Mouse (Mus musculus): ENCODE data around the gene Ptgfrn. TPM values are rescaled to one million over a fixed set of nuclear protein-coding genes. Genes with fewer than 3 reads are reported as not detected.
A peak's percentile ranks its signal among the peaks of the same experiment; 100 is the strongest.

The Ptgfrn gene
- polyA plus RNA-seq, 1 experiment: 70.5 TPM

DNA sequence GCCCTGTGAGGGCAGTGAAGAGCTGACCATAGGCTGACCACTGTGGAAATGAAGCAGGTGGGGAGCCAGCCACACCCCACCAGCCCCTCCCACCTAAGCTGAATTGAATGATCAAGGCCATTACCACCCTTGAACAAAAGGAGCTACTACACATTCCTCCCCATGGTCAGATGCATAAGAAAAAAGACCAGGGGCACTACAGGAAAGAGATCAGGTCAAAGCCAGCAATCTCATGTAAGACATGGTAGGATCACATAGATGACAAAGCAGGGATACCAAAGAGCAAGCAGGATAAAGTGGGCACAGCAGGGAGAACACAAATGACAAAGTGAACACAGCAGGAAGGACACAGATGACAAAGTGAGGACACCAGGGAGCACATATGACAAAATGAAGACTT is 38.5 kb downstream of the Ptgfrn start:
- Histone ChIP-seq H3K4me3 (ENCODE audit: insufficient read depth, low read length) (no peak overlapping the region), H3K27ac (ENCODE audit: insufficient read depth, low read length) (peak overlapping the region; percentile 50; the same call in 1 of the 2 replicates), H3K4me1 (ENCODE audit: control insufficient read depth, insufficient read depth, low read length) (peaks cover 42% of the 10 kb centered on the region)
- TF ChIP-seq CTCF (IDR thresholded peaks at IDR 0.05; ENCODE audit: borderline replicate concordance, insufficient read depth, low read length) (no peak), POLR2A (IDR thresholded peaks at IDR 0.05; ENCODE audit: low read depth, low read length) (no peak)

DNA sequence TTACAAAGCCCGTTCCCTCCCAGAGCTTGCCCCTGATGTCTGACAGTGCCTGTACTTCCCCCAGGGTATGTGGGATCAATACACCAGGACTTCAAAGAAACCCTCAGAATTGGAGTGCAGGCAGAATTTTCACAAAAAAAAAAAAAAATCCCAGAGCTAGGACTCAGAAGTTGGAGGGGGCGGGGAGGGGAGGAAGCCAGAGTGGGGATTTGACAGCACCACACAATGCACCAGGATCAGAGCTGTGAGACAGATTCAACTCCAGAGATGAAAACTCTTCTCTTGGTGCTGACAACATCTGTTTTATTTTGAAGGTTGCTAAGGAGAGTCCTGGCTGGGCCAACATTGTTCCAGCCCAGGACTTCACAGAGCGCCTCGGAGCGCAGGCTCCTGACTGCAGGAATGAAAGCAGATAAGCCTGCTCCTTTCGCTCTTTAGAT is 39.3 kb downstream of the Ptgfrn start:
- TF ChIP-seq CTCF (IDR thresholded peaks at IDR 0.05; ENCODE audit: borderline replicate concordance, insufficient read depth, low read length) (no peak), POLR2A (IDR thresholded peaks at IDR 0.05; ENCODE audit: low read depth, low read length) (no peak)
- Histone ChIP-seq H3K4me1 (ENCODE audit: control insufficient read depth, insufficient read depth, low read length) (peaks cover 39% of the 10 kb centered on the region), H3K27ac (ENCODE audit: insufficient read depth, low read length) (peak overlapping the region; percentile 60), H3K4me3 (ENCODE audit: insufficient read depth, low read length) (no peak overlapping the region)

DNA sequence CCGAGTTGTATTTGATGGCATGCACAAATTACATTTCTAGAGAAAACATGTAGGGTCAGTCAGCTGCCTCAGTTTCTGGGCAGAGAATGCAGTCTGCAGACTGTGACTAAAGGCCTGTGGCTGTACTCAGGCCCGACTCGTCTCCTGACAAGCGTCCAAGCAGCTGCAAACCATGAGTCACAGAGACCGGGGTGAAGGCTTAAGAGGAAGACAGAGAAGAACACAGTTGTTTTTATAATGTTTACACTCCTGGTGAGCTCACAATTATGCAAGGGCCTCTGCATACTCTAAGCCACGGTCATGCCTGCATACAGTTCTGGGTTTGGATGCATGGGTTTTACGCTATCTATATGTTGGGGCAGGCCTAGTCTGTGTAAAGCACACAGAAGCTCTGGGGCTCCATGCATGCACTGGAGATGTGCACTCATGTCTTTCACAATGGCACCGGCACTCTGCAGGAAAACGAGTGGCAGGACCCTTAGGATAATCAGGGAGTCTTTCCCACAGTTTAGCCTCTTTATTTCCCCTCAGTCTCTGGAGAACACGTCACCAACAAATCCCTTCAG is 39.8 kb downstream of the Ptgfrn start:
- no peak overlapping the region for H3K4me3 ChIP-seq (ENCODE audit: insufficient read depth, low read length)
- TF ChIP-seq POLR2A (IDR thresholded peaks at IDR 0.05; ENCODE audit: low read depth, low read length) (no peak), CTCF (IDR thresholded peaks at IDR 0.05; ENCODE audit: borderline replicate concordance, insufficient read depth, low read length) (no peak)
- peaks cover 34% of the 10 kb centered on the region for H3K4me1 ChIP-seq (ENCODE audit: control insufficient read depth, insufficient read depth, low read length)
- peak overlapping the region; percentile 71 for H3K27ac ChIP-seq (ENCODE audit: insufficient read depth, low read length)

DNA sequence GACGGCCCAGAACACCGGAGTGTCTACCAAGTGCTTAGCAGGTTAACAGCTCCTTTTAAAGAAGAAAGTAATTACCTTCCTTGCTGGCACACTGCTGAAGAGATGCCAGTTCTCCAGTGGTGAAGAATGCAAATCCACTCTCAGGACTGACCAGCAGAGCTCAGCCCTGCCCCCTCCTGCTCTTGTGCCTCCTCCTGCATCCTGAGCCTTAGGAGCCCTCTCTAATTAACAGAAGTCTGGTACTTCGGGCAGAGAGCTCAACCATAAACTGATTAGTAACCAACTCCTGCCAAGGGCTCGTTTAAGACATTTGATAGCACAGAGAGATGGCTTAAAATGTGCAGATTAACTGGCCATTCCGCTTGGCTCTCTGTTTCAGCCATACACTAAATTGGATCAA is 41.4 kb downstream of the Ptgfrn start:
- H3K27ac ChIP-seq (ENCODE audit: insufficient read depth, low read length): no peak overlapping the region

DNA sequence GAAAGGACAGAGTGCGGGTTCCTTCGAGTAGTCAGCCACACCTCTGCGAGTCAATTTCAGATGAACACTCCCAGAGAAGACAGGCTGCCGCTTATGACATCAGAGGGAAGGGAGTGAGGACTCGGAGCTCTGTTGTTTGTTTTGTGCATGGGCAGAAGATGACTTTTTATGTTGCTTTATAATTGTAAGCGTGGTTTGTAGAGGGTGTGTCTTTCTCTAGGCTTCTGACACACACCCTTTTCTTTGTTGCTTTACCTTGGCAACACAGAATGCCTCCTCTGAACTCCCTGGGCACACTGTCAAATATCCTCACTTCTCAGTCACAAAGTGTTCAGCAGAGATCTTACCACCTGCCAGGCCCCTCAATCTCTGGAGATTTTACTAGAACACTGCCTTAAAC is 43.9 kb downstream of the Ptgfrn start:
- H3K27ac ChIP-seq (ENCODE audit: insufficient read depth, low read length): no peak overlapping the region
- no peak overlapping the region for H3K4me3 ChIP-seq (ENCODE audit: insufficient read depth, low read length)
- H3K4me1 ChIP-seq (ENCODE audit: control insufficient read depth, insufficient read depth, low read length): peaks cover 37% of the 10 kb centered on the region
- TF ChIP-seq POLR2A (IDR thresholded peaks at IDR 0.05; ENCODE audit: low read depth, low read length) (no peak), CTCF (IDR thresholded peaks at IDR 0.05; ENCODE audit: borderline replicate concordance, insufficient read depth, low read length) (no peak)

More for the DNA sequence above, 41.4 kb downstream of the Ptgfrn start:
- TF ChIP-seq CTCF (IDR thresholded peaks at IDR 0.05; ENCODE audit: borderline replicate concordance, insufficient read depth, low read length) (no peak), POLR2A (IDR thresholded peaks at IDR 0.05; ENCODE audit: low read depth, low read length) (no peak)
- Histone ChIP-seq H3K4me1 (ENCODE audit: control insufficient read depth, insufficient read depth, low read length) (peaks cover 34% of the 10 kb centered on the region), H3K4me3 (ENCODE audit: insufficient read depth, low read length) (no peak overlapping the region)

DNA sequence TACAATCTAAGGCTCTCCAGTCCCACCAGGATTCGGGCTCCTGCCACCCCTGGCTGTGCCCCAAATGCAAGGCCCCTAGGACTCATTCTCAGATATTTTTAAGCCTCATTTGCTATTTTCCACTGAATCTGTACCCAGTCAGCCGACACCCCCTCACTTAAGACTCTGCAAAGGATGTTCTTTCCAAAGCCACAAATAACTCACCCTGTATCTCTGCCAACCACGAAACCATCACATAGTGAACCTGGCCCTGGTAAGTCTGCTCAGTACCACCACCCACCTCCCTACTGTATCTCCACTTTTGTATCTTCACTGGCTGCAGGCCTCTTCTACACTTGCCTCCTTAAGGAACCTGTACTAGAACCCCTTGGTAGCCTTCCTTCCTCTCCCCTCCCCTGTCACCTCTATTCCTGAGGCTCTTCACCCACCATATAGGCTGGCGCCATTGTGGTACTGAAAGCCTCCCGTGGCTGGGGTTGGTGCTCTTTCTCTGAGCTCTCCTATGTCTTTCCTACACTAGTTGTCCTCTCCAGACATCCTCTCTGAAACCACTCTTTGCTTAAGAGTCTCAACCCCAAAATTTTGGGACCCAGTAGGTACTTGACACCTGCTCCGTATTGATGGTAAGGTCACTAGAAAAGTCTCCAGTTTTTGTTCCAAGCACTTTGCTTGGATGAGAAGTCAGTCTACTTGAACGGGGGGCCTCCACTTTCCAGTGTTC is 48.1 kb downstream of the Ptgfrn start:
- no peak for TF ChIP-seq CTCF (IDR thresholded peaks at IDR 0.05; ENCODE audit: borderline replicate concordance, insufficient read depth, low read length)
- TF ChIP-seq POLR2A (IDR thresholded peaks at IDR 0.05; ENCODE audit: low read depth, low read length): no peak
- H3K27ac ChIP-seq (ENCODE audit: insufficient read depth, low read length): no peak overlapping the region
- H3K4me3 ChIP-seq (ENCODE audit: insufficient read depth, low read length): no peak overlapping the region
- peaks cover 16% of the 10 kb centered on the region for H3K4me1 ChIP-seq (ENCODE audit: control insufficient read depth, insufficient read depth, low read length)

DNA sequence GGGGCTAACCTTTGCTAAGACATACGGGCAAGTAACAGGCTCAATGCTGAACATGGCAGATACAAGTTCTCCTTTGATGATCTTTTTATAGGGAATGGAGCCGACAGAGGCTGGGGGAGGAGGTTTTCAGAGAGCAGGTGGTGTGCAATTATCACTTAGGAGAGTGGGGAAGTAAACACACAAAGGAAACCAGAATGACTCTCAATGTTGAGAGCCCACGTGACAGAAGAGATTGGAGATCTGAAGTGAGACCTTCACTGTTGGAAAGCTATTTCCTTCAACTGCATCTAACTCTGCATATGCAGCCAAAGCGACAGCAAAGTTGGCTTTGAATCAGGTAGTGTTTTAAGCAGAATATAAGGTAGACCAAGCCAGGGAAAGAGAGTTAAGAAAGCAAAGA is 50.9 kb downstream of the Ptgfrn start:
- TF ChIP-seq CTCF (IDR thresholded peaks at IDR 0.05; ENCODE audit: borderline replicate concordance, insufficient read depth, low read length) (no peak), POLR2A (IDR thresholded peaks at IDR 0.05; ENCODE audit: low read depth, low read length) (no peak)

DNA sequence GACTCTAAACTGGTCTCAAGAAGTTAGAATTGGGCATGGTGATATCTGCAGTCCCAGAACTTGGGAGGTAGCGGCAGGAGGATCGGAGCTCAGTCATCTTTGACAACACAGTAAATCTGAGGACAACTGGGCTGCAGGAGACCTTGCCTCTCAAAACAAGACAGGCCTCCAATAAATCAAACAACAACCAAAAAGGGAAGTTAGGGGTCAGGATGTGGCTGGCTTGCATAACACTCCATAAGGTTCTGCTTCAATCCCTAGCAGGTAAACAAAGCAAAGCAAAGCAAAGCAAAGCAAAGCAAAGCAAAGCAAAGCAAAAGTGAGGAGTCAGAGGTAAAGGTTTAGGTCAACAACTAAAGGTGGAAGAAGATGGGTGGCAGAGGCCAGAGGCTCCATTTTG is 51.9 kb downstream of the Ptgfrn start:
- Histone ChIP-seq H3K4me3 (ENCODE audit: insufficient read depth, low read length) (no peak overlapping the region), H3K27ac (ENCODE audit: insufficient read depth, low read length) (no peak overlapping the region), H3K4me1 (ENCODE audit: control insufficient read depth, insufficient read depth, low read length) (peaks cover 13% of the 10 kb centered on the region)
- no peak for TF ChIP-seq POLR2A (IDR thresholded peaks at IDR 0.05; ENCODE audit: low read depth, low read length)
- TF ChIP-seq CTCF (IDR thresholded peaks at IDR 0.05; ENCODE audit: borderline replicate concordance, insufficient read depth, low read length): no peak

More for the DNA sequence above, 50.9 kb downstream of the Ptgfrn start:
- Histone ChIP-seq H3K4me1 (ENCODE audit: control insufficient read depth, insufficient read depth, low read length) (peaks cover 13% of the 10 kb centered on the region), H3K4me3 (ENCODE audit: insufficient read depth, low read length) (no peak overlapping the region), H3K27ac (ENCODE audit: insufficient read depth, low read length) (no peak overlapping the region)

DNA sequence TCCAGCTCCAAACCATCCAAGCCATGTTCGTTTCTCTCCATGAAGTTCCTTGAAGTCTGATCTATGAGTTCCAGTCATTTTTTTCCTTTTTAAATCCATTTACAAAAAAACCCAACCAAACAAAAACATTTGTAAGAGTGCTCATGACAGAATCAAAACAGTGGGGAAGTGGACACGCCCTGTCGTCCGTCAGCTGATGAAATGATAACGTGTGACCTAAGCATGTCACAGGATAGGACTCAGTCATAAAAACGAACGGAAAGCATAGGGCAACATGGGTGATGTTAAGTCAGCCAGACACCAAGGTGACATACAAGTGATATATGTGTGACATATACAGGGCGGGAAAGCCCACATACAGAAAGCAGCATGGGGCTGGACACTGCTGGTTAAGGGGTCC is 54.9 kb downstream of the Ptgfrn start:
- TF ChIP-seq CTCF (IDR thresholded peaks at IDR 0.05; ENCODE audit: borderline replicate concordance, insufficient read depth, low read length) (no peak), POLR2A (IDR thresholded peaks at IDR 0.05; ENCODE audit: low read depth, low read length) (no peak)
- no peaks in the 10 kb centered on the region for H3K4me1 ChIP-seq (ENCODE audit: control insufficient read depth, insufficient read depth, low read length)
- H3K27ac ChIP-seq (ENCODE audit: insufficient read depth, low read length): no peak overlapping the region

DNA sequence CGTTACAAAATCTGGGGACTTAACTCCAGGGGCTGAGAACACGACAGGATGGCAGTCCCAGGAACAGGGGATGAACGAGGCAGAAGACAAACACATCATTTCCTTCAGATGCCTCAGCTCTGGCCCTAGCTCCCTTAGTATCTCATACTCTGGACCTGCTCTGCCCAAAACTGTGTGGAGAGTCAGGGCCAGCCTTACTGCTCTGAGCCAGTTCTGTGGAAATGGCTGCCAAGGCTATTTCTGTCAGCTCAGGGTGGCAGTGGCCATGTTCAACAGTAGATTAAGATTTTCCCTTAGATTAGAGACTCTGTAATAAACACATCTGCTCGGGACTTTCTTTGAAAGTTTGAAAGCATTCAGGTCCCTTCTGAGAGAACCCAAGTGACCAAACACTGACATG is 58.5 kb downstream of the Ptgfrn start:
- Histone ChIP-seq H3K4me3 (ENCODE audit: insufficient read depth, low read length) (no peak overlapping the region), H3K4me1 (ENCODE audit: control insufficient read depth, insufficient read depth, low read length) (no peaks in the 10 kb centered on the region), H3K27ac (ENCODE audit: insufficient read depth, low read length) (peak overlapping the region; percentile 5; the same call in 1 of the 2 replicates)
- no peak for TF ChIP-seq CTCF (IDR thresholded peaks at IDR 0.05; ENCODE audit: borderline replicate concordance, insufficient read depth, low read length)
- TF ChIP-seq POLR2A (IDR thresholded peaks at IDR 0.05; ENCODE audit: low read depth, low read length): no peak

More for the DNA sequence above, 54.9 kb downstream of the Ptgfrn start:
- no peak overlapping the region for H3K4me3 ChIP-seq (ENCODE audit: insufficient read depth, low read length)

All from embryonic fibroblast, embryonic 13.5 days (primary cell).